Mouse (Mus musculus): ENCODE results near the gene Igf1r.
"Not testable (repeated sequence)": the region's sequence is repeated elsewhere in the genome, so short reads cannot be mapped to it uniquely, and the experiment has no call there.

The Igf1r gene

GRCm38 (mm10) chr7:68272607-68273006 is 320.0 kb downstream of the Igf1r start:
- no peak for DNase-seq (ENCODE audit: low read depth)

GRCm38 (mm10) chr7:68273515-68273914 is 320.9 kb downstream of the Igf1r start, which contains the start of gene Fam169b:
Gene Fam169b, plus strand, starts transcription at chr7:68273839.
- DNase-seq (ENCODE audit: low read depth) = no peak

GRCm38 (mm10) chr7:68274218-68274617 is 321.6 kb downstream of the Igf1r start:
- no peak for DNase-seq (ENCODE audit: low read depth)

- DNase-seq (ENCODE audit: low read depth) = no peak
Measured at GRCm38 (mm10) chr7:68274951-68275350, 322.3 kb downstream of the Igf1r start.

- DNase-seq (ENCODE audit: low read depth) = not testable (repeated sequence)
Measured at GRCm38 (mm10) chr7:68275445-68275837, 322.8 kb downstream of the Igf1r start.

- no peak for DNase-seq (ENCODE audit: low read depth)
Measured at GRCm38 (mm10) chr7:68275838-68276731, 323.5 kb downstream of the Igf1r start.

- no peak for DNase-seq (ENCODE audit: low read depth)
Measured at GRCm38 (mm10) chr7:68277054-68277896, 324.6 kb downstream of the Igf1r start.

- DNase-seq (ENCODE audit: low read depth) = no peak
Measured at GRCm38 (mm10) chr7:68277897-68278270, 325.3 kb downstream of the Igf1r start.

- DNase-seq (ENCODE audit: low read depth) = no peak
Measured at GRCm38 (mm10) chr7:68278385-68278784, 325.8 kb downstream of the Igf1r start.

- DNase-seq (ENCODE audit: low read depth) = no peak
Measured at GRCm38 (mm10) chr7:68278908-68279307, 326.3 kb downstream of the Igf1r start.

GRCm38 (mm10) chr7:68279481-68279880 is 326.9 kb downstream of the Igf1r start:
- DNase-seq (ENCODE audit: low read depth) = no peak

- no peak for DNase-seq (ENCODE audit: low read depth)
Measured at GRCm38 (mm10) chr7:68280352-68280869, 327.8 kb downstream of the Igf1r start.

- no peak for DNase-seq (ENCODE audit: low read depth)
Measured at GRCm38 (mm10) chr7:68281341-68281740, 328.7 kb downstream of the Igf1r start.

GRCm38 (mm10) chr7:68282304-68283132 is 329.9 kb downstream of the Igf1r start:
- peak; percentile 85 for DNase-seq (ENCODE audit: low read depth)

GRCm38 (mm10) chr7:68283133-68283520 is 330.5 kb downstream of the Igf1r start:
- DNase-seq (ENCODE audit: low read depth) = not testable (repeated sequence)
